Mouse (Mus musculus) natural killer cell, adult 2 months (primary cell): ENCODE results near the gene Hoxa13.
A peak's percentile ranks its signal among the peaks of the same experiment; 100 is the strongest.

ENCODE experiments used
- DNase-seq, 2 experiments: peaks; one replicate each; pipeline ENCODE4 v3.0.0; 2022; ENCODE audit warnings: low spot score in 2 of 2

Gene Hoxa13

DNA sequence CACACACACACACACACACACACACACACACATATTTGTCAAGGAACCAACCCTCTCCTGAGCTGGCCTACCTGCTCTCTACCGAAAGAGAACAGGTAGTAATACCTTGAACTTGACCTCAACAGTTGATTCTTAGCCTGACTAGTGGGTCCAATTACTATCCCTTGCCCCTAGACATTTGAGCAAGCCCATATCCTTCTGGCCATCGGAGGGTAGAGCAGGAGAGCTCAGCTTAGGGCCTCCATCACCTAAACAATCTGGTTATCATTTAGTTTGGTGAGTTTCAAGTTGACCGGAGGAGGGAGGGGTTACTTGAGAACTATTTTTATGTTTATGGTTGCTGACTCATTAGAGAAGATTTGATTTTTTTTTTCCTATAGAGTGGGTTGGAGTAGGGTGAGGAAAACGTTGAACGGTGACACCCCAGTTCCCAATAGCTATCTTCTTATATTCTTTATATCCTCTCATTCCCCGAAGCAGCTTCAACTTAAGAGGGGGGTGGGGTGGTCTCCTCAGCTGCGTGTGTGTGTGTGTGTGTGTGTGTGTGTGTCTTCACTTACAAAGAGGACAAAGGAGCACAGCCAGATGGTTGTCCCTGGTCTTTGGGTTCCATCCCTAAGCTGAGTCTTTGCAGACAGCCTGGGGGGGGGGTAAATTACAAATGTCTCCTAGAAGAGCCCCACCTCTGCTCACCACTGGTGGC is 9.4 kb downstream of the Hoxa13 start:
- no peak for DNase-seq

- no peak for DNase-seq
These were observed 10.9 kb downstream of the Hoxa13 start for GRCm38 (mm10) chr6:52249826-52250225.

DNA sequence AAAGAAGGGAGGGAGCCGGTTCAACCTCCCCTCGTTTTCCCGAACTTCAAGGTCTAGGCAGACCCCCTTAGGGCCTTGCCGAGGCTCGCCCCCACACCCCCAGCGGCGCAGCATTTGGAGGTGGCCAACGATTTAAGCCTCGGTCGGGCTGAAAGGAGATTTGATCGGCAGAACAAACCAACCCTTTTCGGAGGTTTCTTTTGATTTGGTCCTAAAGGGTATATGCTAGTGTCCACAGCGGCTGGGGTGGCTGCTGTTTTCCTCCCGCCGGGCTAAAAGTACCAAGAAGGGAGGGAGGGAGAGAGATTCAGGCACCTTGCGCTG is 11.3 kb downstream of the Hoxa13 start:
- DNase-seq, result no peak

DNA sequence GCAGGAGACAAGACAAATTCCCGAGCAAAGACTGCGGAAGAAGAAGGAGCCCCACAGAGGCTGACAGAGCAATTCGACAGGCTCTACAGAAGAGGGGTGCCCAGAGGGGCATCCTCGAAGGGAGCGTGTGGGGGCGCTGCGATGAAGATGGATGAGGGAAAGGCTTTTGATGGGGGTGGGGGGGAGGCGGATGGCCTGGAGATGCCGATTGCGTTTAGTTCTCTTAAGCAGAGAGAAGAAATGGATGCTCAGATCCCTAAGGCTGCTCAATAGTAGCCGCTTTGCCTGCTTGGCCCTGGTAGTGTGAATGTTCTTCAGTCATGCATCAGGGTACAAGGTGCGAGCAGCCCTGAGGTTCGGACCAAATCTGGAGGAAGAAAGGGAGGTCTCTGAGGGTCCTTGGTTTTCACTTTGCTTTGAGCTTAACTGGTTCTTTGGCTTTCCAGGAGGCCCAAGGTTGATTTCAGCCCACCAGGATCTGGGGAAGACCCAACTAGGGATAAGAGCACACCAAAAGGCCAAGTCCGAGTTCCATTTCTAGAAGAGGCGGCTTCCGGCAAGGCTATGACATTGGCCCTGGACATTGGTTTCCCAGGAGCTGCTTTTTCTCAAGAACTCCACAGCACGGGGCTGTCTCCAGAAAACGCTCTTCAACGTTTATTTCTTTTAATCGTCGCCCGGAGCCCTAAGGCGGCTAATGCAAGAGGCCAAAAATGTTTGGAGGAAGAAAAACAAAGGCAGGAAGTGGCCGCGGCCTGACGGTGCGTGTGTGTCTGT is 11.9 kb downstream of the Hoxa13 start:
- DNase-seq, result no peak

DNA sequence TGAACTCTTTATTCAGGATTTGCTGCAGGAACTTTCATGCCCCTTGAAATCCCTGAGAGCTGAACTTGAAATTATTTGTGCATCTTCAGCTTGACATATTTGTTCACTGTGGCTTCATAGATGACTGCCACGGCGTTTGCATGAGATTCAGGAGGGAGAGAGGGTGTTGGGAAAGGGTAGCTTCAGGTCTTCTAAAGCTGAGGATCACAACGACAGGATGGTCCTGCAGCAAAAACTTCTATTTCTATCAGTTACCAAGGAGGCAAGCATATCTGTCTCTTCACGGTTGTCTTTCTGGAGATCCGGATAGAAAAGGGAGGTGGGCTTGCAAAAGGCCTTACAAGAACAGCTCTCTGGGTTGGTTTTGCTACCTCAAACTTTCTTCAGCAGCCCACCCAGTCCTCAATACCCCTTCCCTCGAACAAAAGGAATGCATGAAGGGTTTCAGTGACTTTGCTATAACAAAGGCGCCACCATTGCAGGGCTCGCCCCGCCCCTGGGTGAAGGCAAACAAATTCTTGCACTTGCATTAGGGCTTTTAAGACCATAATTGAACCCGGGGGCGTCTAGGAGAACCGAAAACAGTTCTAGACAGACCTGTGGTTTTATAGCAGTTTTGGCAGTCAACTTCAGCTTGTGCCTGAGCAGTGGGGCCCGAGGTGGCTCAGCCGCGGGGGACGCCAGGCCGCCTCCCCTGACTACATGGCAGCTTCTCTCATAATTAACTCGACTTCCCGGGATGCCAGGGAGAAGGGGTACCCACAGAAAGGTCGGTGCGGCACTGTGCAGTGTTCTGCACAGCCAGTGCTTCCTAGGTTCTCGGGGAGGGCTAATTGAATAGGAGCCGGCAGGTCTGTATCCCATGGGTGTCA is 12.7 kb downstream of the Hoxa13 start:
- no peak for DNase-seq

GRCm38 (mm10) chr6:52246916-52247315 is 13.8 kb downstream of the Hoxa13 start:
- no peak for DNase-seq

DNA sequence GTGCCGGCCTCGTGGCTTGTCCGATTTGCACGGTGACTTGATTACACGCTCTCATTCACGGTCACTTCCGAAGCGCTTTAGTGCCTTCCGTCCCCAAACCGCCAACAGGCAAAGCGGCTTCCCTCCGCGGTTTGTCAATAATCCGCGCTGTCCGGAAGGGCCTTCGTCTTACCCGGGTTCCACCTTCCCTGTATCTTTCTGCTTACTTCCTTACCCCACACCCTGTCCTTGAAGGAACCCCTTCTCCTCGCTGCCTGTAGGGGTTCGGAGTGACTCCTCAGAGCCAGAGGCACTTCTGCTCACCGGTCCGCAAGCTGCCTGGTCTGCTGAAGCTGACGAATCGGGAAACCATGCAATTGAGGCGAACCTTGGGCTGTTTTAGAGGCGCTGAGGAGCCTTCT is 14.3 kb downstream of the Hoxa13 start:
- DNase-seq, result no peak

GRCm38 (mm10) chr6:52245757-52246142 is 14.9 kb downstream of the Hoxa13 start, which contains the start of gene Hoxa11:
Gene Hoxa11 (minus strand): TSS chr6:52245810.
- DNase-seq, result no peak

DNA sequence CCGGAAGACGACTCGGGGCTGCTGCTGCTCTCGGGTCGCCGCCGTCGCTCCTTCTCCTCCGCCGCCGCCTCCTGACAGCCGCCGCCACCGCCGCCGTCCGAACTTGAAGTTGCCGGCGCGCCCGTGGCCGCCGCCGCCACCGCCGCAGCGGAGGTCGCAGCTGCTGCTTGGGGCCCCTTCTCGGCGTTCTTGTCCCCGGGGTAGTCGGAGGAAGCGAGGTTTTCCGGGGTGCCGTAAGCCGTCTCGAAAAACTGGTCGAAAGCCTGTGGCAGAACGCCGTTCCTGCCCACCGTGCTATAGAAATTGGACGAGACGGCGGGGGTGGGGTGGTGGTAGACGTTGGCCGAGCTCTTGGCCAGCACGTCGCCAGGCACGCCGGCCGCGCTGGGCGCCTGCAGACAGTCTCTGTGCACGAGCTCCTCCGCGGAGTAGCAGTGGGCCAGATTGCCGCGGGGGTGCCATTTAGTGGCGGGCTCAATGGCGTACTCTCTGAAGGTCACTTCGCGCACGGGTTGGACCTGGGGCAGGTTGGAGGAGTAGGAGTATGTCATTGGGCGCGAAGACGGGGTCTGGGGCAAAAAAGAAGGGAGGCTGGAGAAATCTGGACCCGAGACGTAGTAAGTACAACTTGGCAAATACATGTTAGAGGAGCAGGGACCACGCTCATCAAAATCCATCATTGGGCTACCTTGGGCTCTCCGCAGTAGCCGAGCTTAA is 15.5 kb downstream of the Hoxa13 start:
- no peak for DNase-seq

GRCm38 (mm10) chr6:52244471-52245039 is 16.1 kb downstream of the Hoxa13 start:
- no peak for DNase-seq

DNA sequence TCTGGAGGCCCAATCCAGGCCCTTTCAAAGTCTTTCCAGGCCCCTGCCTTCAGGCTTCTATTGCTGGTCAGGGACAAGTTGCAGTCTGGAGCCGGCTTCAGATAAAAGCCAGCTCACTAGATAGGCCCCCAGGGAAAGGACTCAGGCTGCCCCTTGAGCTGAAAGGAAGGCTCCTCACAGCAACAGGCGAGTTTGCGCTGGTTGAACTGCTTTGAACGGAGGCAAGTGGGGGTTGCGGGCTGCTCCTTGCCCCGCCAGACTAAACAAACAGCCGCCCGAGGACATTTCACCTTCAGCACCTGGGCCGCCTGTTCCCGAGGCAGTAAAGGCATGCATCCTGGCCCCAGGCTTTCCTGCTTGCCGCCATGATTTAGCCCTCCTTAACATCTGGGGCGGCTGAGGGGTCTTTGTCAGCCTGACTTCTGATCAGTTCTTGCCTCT is 17.0 kb downstream of the Hoxa13 start:
- no peak for DNase-seq

GRCm38 (mm10) chr6:52242801-52243332 is 17.8 kb downstream of the Hoxa13 start:
- no peak for DNase-seq

GRCm38 (mm10) chr6:52241001-52241621 is 19.6 kb downstream of the Hoxa13 start:
- no peak for DNase-seq

DNA sequence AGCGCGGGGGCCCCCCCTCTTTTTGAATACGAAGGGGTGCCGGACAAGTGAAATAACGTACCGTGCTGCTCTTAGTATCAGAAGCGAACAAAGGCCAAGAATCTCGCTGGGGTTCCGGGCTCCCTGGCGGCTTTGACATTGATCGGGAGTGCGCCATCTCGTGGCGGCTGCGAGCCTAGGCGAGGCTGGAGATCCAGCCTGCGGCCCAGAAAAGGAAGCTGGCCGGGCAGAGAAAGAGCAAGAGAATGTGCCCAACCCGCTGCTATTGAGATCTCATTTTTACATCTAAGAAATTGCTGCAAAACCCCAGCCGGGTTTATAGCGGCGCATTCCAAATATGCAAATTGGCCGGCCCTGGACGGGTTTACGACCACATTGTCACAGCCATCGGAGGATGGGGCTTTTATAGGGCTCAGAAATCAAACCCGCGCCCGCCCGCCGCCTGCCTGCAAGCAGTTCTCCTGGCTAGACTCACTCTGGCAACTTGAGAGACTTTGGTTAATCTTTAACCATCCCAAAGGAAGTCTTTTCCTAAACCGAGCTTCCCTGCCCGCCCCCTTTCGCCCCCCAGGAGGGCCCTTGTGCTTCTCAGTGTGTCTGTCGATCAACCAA is 20.2 kb downstream of the Hoxa13 start, which contains the start of gene Hoxa10:
Gene Hoxa10 (minus strand): TSS at position 466 of the 612 bp plus-strand sequence.
- DNase-seq, result peak; percentile 67 to 78

- no peak for DNase-seq
These were observed 20.9 kb downstream of the Hoxa13 start for GRCm38 (mm10) chr6:52239625-52240388.

- DNase-seq, result no peak
These were observed 21.7 kb downstream of the Hoxa13 start for GRCm38 (mm10) chr6:52238976-52239375.

GRCm38 (mm10) chr6:52238155-52238545 is 22.5 kb downstream of the Hoxa13 start:
- DNase-seq, result no peak

DNA sequence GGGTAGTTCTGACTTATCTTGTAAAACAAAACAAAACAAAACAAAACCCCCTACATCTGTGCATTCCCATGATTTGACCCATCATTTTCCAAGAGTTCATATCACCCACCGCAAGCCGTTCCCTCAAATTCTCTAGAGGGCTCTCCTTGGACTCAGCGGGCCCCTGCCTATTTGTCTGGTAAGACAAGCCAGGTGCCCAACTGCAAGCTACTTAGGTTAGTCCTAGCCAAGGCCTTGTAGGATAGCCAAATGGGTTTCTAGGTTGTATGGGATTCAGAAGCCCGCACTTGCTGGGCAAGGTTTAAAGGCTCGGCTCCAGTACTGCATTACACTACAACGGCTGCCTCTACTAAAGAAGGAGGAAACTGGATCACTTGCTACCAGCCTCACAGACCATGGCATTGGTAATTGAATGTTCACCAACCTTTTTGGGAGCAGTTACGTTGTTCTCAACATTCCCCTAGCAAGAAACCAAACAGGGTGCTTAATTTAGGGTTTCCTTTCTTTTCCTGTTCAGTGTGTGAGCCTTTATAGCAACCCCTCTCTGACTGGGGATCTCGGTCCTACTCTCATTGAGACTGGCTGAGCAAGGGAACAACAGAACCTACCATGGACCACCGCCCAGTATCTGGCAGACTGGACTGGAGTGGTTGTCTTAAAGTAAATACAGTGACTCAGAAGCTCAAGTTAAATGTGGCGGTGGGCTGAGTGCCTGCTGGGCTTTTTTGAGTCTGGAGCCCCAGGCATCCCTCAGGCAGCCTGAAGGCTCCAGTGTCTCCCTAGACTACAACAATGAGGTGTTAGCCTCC is 23.1 kb downstream of the Hoxa13 start:
- no peak for DNase-seq
